Mouse (Mus musculus) liver, embryonic 13.5 days (tissue): ENCODE data around the gene Lrrc4. TPM values are rescaled to one million over a fixed set of nuclear protein-coding genes. Genes with fewer than 3 reads are reported as not detected.

Experiments used
- ATAC-seq: fragments of 200-750 bp; cut with Nextera tagmentation; 2 replicates; pipeline ENCODE4 v1.8.0; 2017; ENCODE audit warnings: low read depth, mild to moderate bottlenecking, moderate number of reproducible peaks, moderate library complexity
- DNase-seq: peaks from one replicate; pipeline ENCODE4 v3.0.0; 2022
- H3K27ac ChIP-seq: fragments of 300-500 bp; sonication (generic); 2 replicates; pipeline ENCODE4 v1.5.1; 2015; ENCODE audit warnings: moderate library complexity, mild to moderate bottlenecking, inconsistent platforms
- H3K27me3 ChIP-seq: fragments of 300-500 bp; sonication (generic); 2 replicates; pipeline ENCODE4 v1.6.1; 2015; ENCODE audit warnings: mild to moderate bottlenecking, inconsistent platforms
- H3K36me3 ChIP-seq: fragments of 300-500 bp; sonication (generic); 2 replicates; pipeline ENCODE4 v1.6.1; 2015; ENCODE audit warnings: mild to moderate bottlenecking, inconsistent platforms
- H3K4me1 ChIP-seq: fragments of 300-500 bp; sonication (generic); replicated peaks from 2 replicates; pipeline ENCODE4 v1.6.1; 2015; ENCODE audit warnings: inconsistent platforms
- H3K4me2 ChIP-seq: fragments of 300-500 bp; sonication (generic); 2 replicates; pipeline ENCODE4 v1.6.1; 2015; ENCODE audit warnings: inconsistent platforms, mild to moderate bottlenecking, moderate library complexity
- H3K4me3 ChIP-seq: fragments of 300-500 bp; sonication (generic); replicated peaks from 2 replicates; pipeline ENCODE4 v1.5.1; 2015; ENCODE audit warnings: mild to moderate bottlenecking, inconsistent platforms
- H3K9ac ChIP-seq: fragments of 300-500 bp; sonication (generic); 2 replicates; pipeline ENCODE4 v1.6.1; 2015; ENCODE audit warnings: mild to moderate bottlenecking, inconsistent platforms
- H3K9me3 ChIP-seq: fragments of 300-500 bp; sonication (generic); replicated peaks from 2 replicates; pipeline ENCODE4 v1.6.1; 2016; ENCODE audit warnings: inconsistent platforms
- WGBS: fragments of 180-500 bp; shearing (Covaris S2); methylation state at CpG from one replicate; pipeline ENCODE4 v1.1.7; 2015; ENCODE audit not compliant: insufficient replicate concordance; 5-methylcytosine and 5-hydroxymethylcytosine counted together
- polyA plus RNA-seq: library from polyadenylated mRNA; unstranded; fragments of >200 nt; fragmentation: Nextera tagmentation; extraction: Ambion mirVana; gene quantifications from 2 replicates; pipeline ENCODE4 v1.2.1, GENCODE M21; 2015

Lrrc4 gene
- polyA plus RNA-seq, 1 experiment from 2014 or later = 0.08 TPM

- no peak overlapping the region for H3K9ac ChIP-seq
- no peak for ATAC-seq
- H3K4me1 ChIP-seq = peaks cover 30% of the 10 kb centered on the region
- H3K4me2 ChIP-seq = no peak overlapping the region
- H3K4me3 ChIP-seq = no peak overlapping the region
- no peaks in the 10 kb centered on the region for H3K27me3 ChIP-seq
- no peak for DNase-seq
- H3K9me3 ChIP-seq = no peaks in the 10 kb centered on the region
- H3K36me3 ChIP-seq = no peaks in the 10 kb centered on the region; the same call in 1 of the 2 replicates
- 80% methylated on average over 8 of the region's 8 CpGs for WGBS
- no peak overlapping the region for H3K27ac ChIP-seq
These were observed 23.1 kb upstream of the Lrrc4 start for GRCm38 (mm10) chr6:28854598-28854997.

- H3K4me3 ChIP-seq = no peak overlapping the region
- no peak overlapping the region for H3K9ac ChIP-seq
- H3K27ac ChIP-seq = no peak overlapping the region
- DNase-seq = no peak
- no peaks in the 10 kb centered on the region for H3K9me3 ChIP-seq
- H3K27me3 ChIP-seq = no peaks in the 10 kb centered on the region
- no peak overlapping the region for H3K4me2 ChIP-seq
- 76% methylated on average over 2 of the region's 2 CpGs for WGBS
- no peaks in the 10 kb centered on the region for H3K36me3 ChIP-seq
- ATAC-seq = no peak
- peaks cover 31% of the 10 kb centered on the region for H3K4me1 ChIP-seq
These were observed 22.1 kb upstream of the Lrrc4 start for GRCm38 (mm10) chr6:28853654-28854053.

GRCm38 (mm10) chr6:28853164-28853563, 21.6 kb upstream of the Lrrc4 start:
- H3K4me1 ChIP-seq = peaks cover 28% of the 10 kb centered on the region
- H3K4me3 ChIP-seq = no peak overlapping the region
- no peak overlapping the region for H3K4me2 ChIP-seq
- H3K36me3 ChIP-seq = no peaks in the 10 kb centered on the region
- WGBS = 69% methylated on average over 3 of the region's 3 CpGs
- ATAC-seq (no peak), DNase-seq (no peak)
- H3K9me3 ChIP-seq = no peaks in the 10 kb centered on the region
- no peak overlapping the region for H3K9ac ChIP-seq
- no peak overlapping the region for H3K27ac ChIP-seq
- no peaks in the 10 kb centered on the region for H3K27me3 ChIP-seq

GRCm38 (mm10) chr6:28852342-28852741, 20.8 kb upstream of the Lrrc4 start:
- 75% methylated on average over 7 of the region's 7 CpGs for WGBS
- no peaks in the 10 kb centered on the region for H3K9me3 ChIP-seq
- no peaks in the 10 kb centered on the region for H3K36me3 ChIP-seq

GRCm38 (mm10) chr6:28850326-28850900, 18.9 kb upstream of the Lrrc4 start:
- H3K27me3 ChIP-seq = no peaks in the 10 kb centered on the region
- H3K4me1 ChIP-seq = peaks cover 8% of the 10 kb centered on the region
- no peak overlapping the region for H3K4me2 ChIP-seq
- no peak overlapping the region for H3K27ac ChIP-seq
- no peak for ATAC-seq
- 75% methylated on average over 9 of the region's 9 CpGs for WGBS
- H3K36me3 ChIP-seq = no peaks in the 10 kb centered on the region
- H3K9ac ChIP-seq = no peak overlapping the region
- no peak overlapping the region for H3K4me3 ChIP-seq
- H3K9me3 ChIP-seq = no peaks in the 10 kb centered on the region
- DNase-seq = no peak

More at GRCm38 (mm10) chr6:28852342-28852741, 20.8 kb upstream of the Lrrc4 start:
- DNase-seq (no peak), ATAC-seq (no peak)
- Histone ChIP-seq H3K4me1 (peaks cover 22% of the 10 kb centered on the region), H3K27ac (no peak overlapping the region), H3K9ac (no peak overlapping the region), H3K27me3 (no peaks in the 10 kb centered on the region), H3K4me2 (no peak overlapping the region), H3K4me3 (no peak overlapping the region)

GRCm38 (mm10) chr6:28849317-28849716, 17.8 kb upstream of the Lrrc4 start:
- Histone ChIP-seq H3K27ac (no peak overlapping the region), H3K9ac (no peak overlapping the region), H3K4me3 (no peak overlapping the region), H3K9me3 (no peaks in the 10 kb centered on the region), H3K4me1 (peaks cover 4% of the 10 kb centered on the region; the same call in 1 of the 2 replicates), H3K4me2 (no peak overlapping the region), H3K36me3 (no peaks in the 10 kb centered on the region), H3K27me3 (no peaks in the 10 kb centered on the region)
- ATAC-seq (no peak), DNase-seq (no peak)
- 21% methylated on average over 3 of the region's 3 CpGs for WGBS

GRCm38 (mm10) chr6:28848891-28849290, 17.3 kb upstream of the Lrrc4 start:
- H3K4me3 ChIP-seq = no peak overlapping the region
- no peak overlapping the region for H3K27ac ChIP-seq
- peaks cover 4% of the 10 kb centered on the region; the same call in 1 of the 2 replicates for H3K4me1 ChIP-seq
- DNase-seq (no peak), ATAC-seq (no peak)
- no peaks in the 10 kb centered on the region for H3K27me3 ChIP-seq
- no peak overlapping the region for H3K4me2 ChIP-seq
- no peak overlapping the region for H3K9ac ChIP-seq
- no peaks in the 10 kb centered on the region for H3K36me3 ChIP-seq
- H3K9me3 ChIP-seq = no peaks in the 10 kb centered on the region
- WGBS = 74% methylated on average over 9 of the region's 9 CpGs

GRCm38 (mm10) chr6:28848285-28848794, 16.8 kb upstream of the Lrrc4 start:
- WGBS = 66% methylated on average over 6 of the region's 6 CpGs
- no peak for ATAC-seq
- no peak overlapping the region for H3K4me2 ChIP-seq
- no peaks in the 10 kb centered on the region for H3K36me3 ChIP-seq
- H3K9ac ChIP-seq = no peak overlapping the region
- no peaks in the 10 kb centered on the region for H3K27me3 ChIP-seq
- H3K9me3 ChIP-seq = no peaks in the 10 kb centered on the region
- H3K4me1 ChIP-seq = 0 out of 2 replicates have a peak, but pooled peaks cover 4% of the 10 kb centered on the region
- DNase-seq = no peak
- H3K27ac ChIP-seq = no peak overlapping the region
- H3K4me3 ChIP-seq = no peak overlapping the region

- 80% methylated on average over 6 of the region's 6 CpGs for whole genome bisulfite sequencing
- no peak overlapping the region for H3K27ac ChIP-seq
- H3K27me3 ChIP-seq = no peaks in the 10 kb centered on the region
- H3K9ac ChIP-seq = no peak overlapping the region
- ATAC-seq = no peak
- 0 out of 2 replicates have a peak, but pooled peaks cover 4% of the 10 kb centered on the region for H3K4me1 ChIP-seq
- H3K4me3 ChIP-seq = no peak overlapping the region
- no peak for DNase-seq
- H3K4me2 ChIP-seq = no peak overlapping the region
- H3K9me3 ChIP-seq = no peaks in the 10 kb centered on the region
- H3K36me3 ChIP-seq = no peaks in the 10 kb centered on the region
These were observed 16.1 kb upstream of the Lrrc4 start for GRCm38 (mm10) chr6:28847616-28848015.

GRCm38 (mm10) chr6:28845610-28846009, 14.1 kb upstream of the Lrrc4 start:
- no peak for DNase-seq
- Histone ChIP-seq H3K27ac (no peak overlapping the region), H3K4me1 (0 out of 2 replicates have a peak, but pooled peaks cover 4% of the 10 kb centered on the region), H3K9ac (no peak overlapping the region), H3K27me3 (no peaks in the 10 kb centered on the region), H3K36me3 (no peaks in the 10 kb centered on the region), H3K4me2 (no peak overlapping the region), H3K9me3 (no peaks in the 10 kb centered on the region), H3K4me3 (no peak overlapping the region)
- WGBS = 63% methylated on average over 4 of the region's 4 CpGs
- ATAC-seq = no peak

GRCm38 (mm10) chr6:28842375-28843276, 11.1 kb upstream of the Lrrc4 start:
- DNase-seq (no peak), ATAC-seq (no peak)
- Histone ChIP-seq H3K9me3 (no peaks in the 10 kb centered on the region), H3K36me3 (no peaks in the 10 kb centered on the region), H3K4me2 (no peak overlapping the region), H3K27me3 (no peaks in the 10 kb centered on the region), H3K4me1 (no peaks in the 10 kb centered on the region), H3K9ac (no peak overlapping the region), H3K27ac (no peak overlapping the region), H3K4me3 (no peak overlapping the region)
- WGBS = 55% methylated on average over 4 of the region's 4 CpGs
